ENCODE assay signal across 22 mouse cellular contexts in genomic region chr4:119511591-119511990, GRCm38 (mm10). TPM values are rescaled to one million over a fixed set of nuclear protein-coding genes. Genes with fewer than 3 reads are reported as not detected.
DNase-seq lines count a peak whose midpoint lies in the region; ATAC-seq and TF ChIP-seq lines count a peak whose summit lies in the region.
"Had no signal": no experiment of that assay in that cellular context is flagged by ENCODE, and none has a peak within 500 bp of the region (broad histone marks: within the 10 kb centered on the region; RNA-seq: fewer than 3 reads in every experiment).

No protein-coding gene starts in this region.

- H3K9me3 ChIP-seq in hindbrain, postnatal 0 days (ENCODE audit: low read length): no peaks in the 10 kb centered on the region
- H3K9me3 ChIP-seq in hindbrain, embryonic 16.5 days (ENCODE audit: control insufficient read depth, low read length): no peaks in the 10 kb centered on the region
- no peaks in the 10 kb centered on the region for H3K9me3 ChIP-seq in lung, postnatal 0 days (ENCODE audit: low read length)
- H3K9me3 ChIP-seq in forebrain, embryonic 11.5 days (ENCODE audit: control insufficient read depth, low read length): no peaks in the 10 kb centered on the region
- H3K9me3 ChIP-seq: embryonic facial prominence, embryonic 13.5 days; hindbrain, embryonic 13.5 days; neural tube, embryonic 12.5 days had no signal

- H3K9ac ChIP-seq in hindbrain, postnatal 0 days (replicated peaks; ENCODE audit: low read length): no peak overlapping the region
- H3K9ac ChIP-seq in hindbrain, embryonic 16.5 days (ENCODE audit: low read depth, low read length): no peak overlapping the region
- H3K9ac ChIP-seq in lung, postnatal 0 days (replicated peaks; ENCODE audit: low read depth): no peak overlapping the region
- no peak overlapping the region for H3K9ac ChIP-seq in forebrain, embryonic 11.5 days (ENCODE audit: low read length)
- H3K9ac ChIP-seq: embryonic facial prominence, embryonic 13.5 days; hindbrain, embryonic 13.5 days; neural tube, embryonic 12.5 days had no signal

- H3K4me1 ChIP-seq in hindbrain, postnatal 0 days (ENCODE audit: insufficient read depth, low read length): no peaks in the 10 kb centered on the region
- no peaks in the 10 kb centered on the region for H3K4me1 ChIP-seq in hindbrain, embryonic 16.5 days (ENCODE audit: control insufficient read depth, insufficient read depth, low read depth, low read length)
- peaks cover 5% of the 10 kb centered on the region; the same call in 1 of the 2 replicates for H3K4me1 ChIP-seq in lung, postnatal 0 days (ENCODE audit: insufficient read depth, low read depth, low read length)
- no peaks in the 10 kb centered on the region for H3K4me1 ChIP-seq in forebrain, embryonic 11.5 days (replicated peaks; ENCODE audit: control insufficient read depth, insufficient read depth, low read length)
- H3K4me1 ChIP-seq: embryonic facial prominence, embryonic 13.5 days; hindbrain, embryonic 13.5 days; neural tube, embryonic 12.5 days had no signal

- peak; percentile 19 for TF ChIP-seq CTCF in hindbrain, postnatal 0 days (IDR thresholded peaks at IDR 0.05; ENCODE audit: low read depth)
- peak; percentile 39 for TF ChIP-seq CTCF in lung, postnatal 0 days (IDR thresholded peaks at IDR 0.05)
- TF ChIP-seq CTCF in Patski (IDR thresholded peaks at IDR 0.05): peak; percentile 10

- no peak for DNase-seq in hindbrain, postnatal 0 days (ENCODE audit: low spot score)
- DNase-seq in lung, postnatal 0 days (ENCODE audit: low spot score): no peak
- DNase-seq in lung, postnatal 36 days: no peak
- no peak for DNase-seq in Patski (ENCODE audit: low read depth, low spot score)
- no peak for DNase-seq in forebrain, embryonic 11.5 days (ENCODE audit: low spot score)
- DNase-seq in testis, postnatal 10 days (ENCODE audit: low spot score): no peak
- DNase-seq: cerebellum, adult 9-11 months; gastrocnemius, postnatal 10 days; heart, adult 2 months; heart, postnatal 14 days; kidney, adult 18-20 months; kidney, postnatal 4 days; lung, postnatal 10 days; spleen, adult 18-20 months; thymus, postnatal 25 days had no signal

- POLR2A ChIA-PET in Patski (lab: Charles Lee): no interaction called here

- no peaks in the 10 kb centered on the region for H3K36me3 ChIP-seq in hindbrain, postnatal 0 days (ENCODE audit: insufficient read depth, low read length)
- no peaks in the 10 kb centered on the region for H3K36me3 ChIP-seq in hindbrain, embryonic 16.5 days (ENCODE audit: control insufficient read depth, insufficient read depth, low read length)
- H3K36me3 ChIP-seq in lung, postnatal 0 days (ENCODE audit: insufficient read depth, low read length): no peaks in the 10 kb centered on the region
- H3K36me3 ChIP-seq in forebrain, embryonic 11.5 days (ENCODE audit: control insufficient read depth, insufficient read depth, low read length): no peaks in the 10 kb centered on the region
- H3K36me3 ChIP-seq: embryonic facial prominence, embryonic 13.5 days; hindbrain, embryonic 13.5 days; neural tube, embryonic 12.5 days had no signal

- WGBS in hindbrain, postnatal 0 days: 64% methylated on average over 2 of the region's 2 CpGs
- whole genome bisulfite sequencing in hindbrain, embryonic 16.5 days: 56% methylated on average over 2 of the region's 2 CpGs
- 59% methylated on average over 2 of the region's 2 CpGs for WGBS in lung, postnatal 0 days
- 68% methylated on average over 2 of the region's 2 CpGs for whole genome bisulfite sequencing in forebrain, embryonic 11.5 days

- ATAC-seq in hindbrain, postnatal 0 days: no peak
- no peak for ATAC-seq in hindbrain, embryonic 16.5 days
- no peak for ATAC-seq in lung, postnatal 0 days
- ATAC-seq in Patski: no peak
- no peak for ATAC-seq in forebrain, embryonic 11.5 days (replicated peaks; ENCODE audit: low FRiP score)

- CTCF ChIA-PET in Patski (lab: Charles Lee): no interaction called here

- no peak for TF ChIP-seq EP300 in lung, postnatal 0 days (IDR thresholded peaks at IDR 0.05)

- H3K27me3 ChIP-seq in hindbrain, postnatal 0 days (ENCODE audit: insufficient read depth, low read length): no peaks in the 10 kb centered on the region
- H3K27me3 ChIP-seq in hindbrain, embryonic 16.5 days (replicated peaks; ENCODE audit: control insufficient read depth, insufficient read depth, low read length): no peaks in the 10 kb centered on the region
- H3K27me3 ChIP-seq in lung, postnatal 0 days (replicated peaks; ENCODE audit: insufficient read depth, low read length): no peaks in the 10 kb centered on the region
- peaks cover 2% of the 10 kb centered on the region for H3K27me3 ChIP-seq in Patski
- no peaks in the 10 kb centered on the region for H3K27me3 ChIP-seq in forebrain, embryonic 11.5 days (ENCODE audit: control insufficient read depth, insufficient read depth, low read length)
- H3K27me3 ChIP-seq: embryonic facial prominence, embryonic 13.5 days; hindbrain, embryonic 13.5 days; neural tube, embryonic 12.5 days had no signal

- H3K4me3 ChIP-seq in hindbrain, postnatal 0 days (ENCODE audit: low read length): no peak overlapping the region
- H3K4me3 ChIP-seq in hindbrain, embryonic 16.5 days (ENCODE audit: low read length): no peak overlapping the region
- no peak overlapping the region for H3K4me3 ChIP-seq in lung, postnatal 0 days (ENCODE audit: low read depth, low read length)
- H3K4me3 ChIP-seq in forebrain, embryonic 11.5 days (ENCODE audit: low read depth, low read length): no peak overlapping the region
- H3K4me3 ChIP-seq: embryonic facial prominence, embryonic 13.5 days; heart, adult 2 months; hindbrain, embryonic 13.5 days; megakaryocyte, embryonic 14.5 days; neural tube, embryonic 12.5 days had no signal

- no peak overlapping the region for H3K4me2 ChIP-seq in hindbrain, postnatal 0 days (ENCODE audit: low read depth, low read length)
- no peak overlapping the region for H3K4me2 ChIP-seq in hindbrain, embryonic 16.5 days (ENCODE audit: low read length)
- H3K4me2 ChIP-seq in lung, postnatal 0 days (replicated peaks; ENCODE audit: low read depth, low read length): no peak overlapping the region
- no peak overlapping the region for H3K4me2 ChIP-seq in forebrain, embryonic 11.5 days (ENCODE audit: low read depth, low read length, severe bottlenecking)
- H3K4me2 ChIP-seq: embryonic facial prominence, embryonic 13.5 days; hindbrain, embryonic 13.5 days; neural tube, embryonic 12.5 days had no signal

- H3K27ac ChIP-seq in hindbrain, postnatal 0 days: no peak overlapping the region
- no peak overlapping the region for H3K27ac ChIP-seq in hindbrain, embryonic 16.5 days (ENCODE audit: low read depth, low read length)
- H3K27ac ChIP-seq in lung, postnatal 0 days (ENCODE audit: low read length): no peak overlapping the region
- H3K27ac ChIP-seq in forebrain, embryonic 11.5 days (ENCODE audit: low read depth, low read length): no peak overlapping the region
- H3K27ac ChIP-seq: embryonic facial prominence, embryonic 13.5 days; heart, adult 2 months; hindbrain, embryonic 13.5 days; neural tube, embryonic 12.5 days had no signal

- in situ Hi-C loops in Patski (cut with MboI; ENCODE audit: low pct_unique_long_range_greater_than_20kb): no loop called here

RNA-seq across cellular contexts. Expression of gene Rimkla, which starts 19.2 kb away (rescaled TPM):
- 39.8 and 43.1 TPM in 2 replicates for total RNA-seq in hindbrain, postnatal 0 days (2014; rRNA removed)
- 20.9 and 23.1 TPM in 2 replicates for polyA plus RNA-seq in hindbrain, postnatal 0 days (2015; fragmentation: Nextera tagmentation; extraction: Ambion mirVana)
- 28.2 and 30.3 TPM in 2 replicates for polyA plus RNA-seq in hindbrain, embryonic 16.5 days (2015; fragmentation: Nextera tagmentation; extraction: Ambion mirVana)
- 0.30 and 0.31 TPM in 2 replicates for polyA plus RNA-seq in lung, postnatal 0 days (2015; fragmentation: Nextera tagmentation; extraction: Ambion mirVana)
- 0.12 TPM for polyA plus RNA-seq in Patski (2021)
- 5.2 and 5.6 TPM in 2 replicates for polyA plus RNA-seq in forebrain, embryonic 11.5 days (2014; fragmentation: Nextera tagmentation; extraction: Ambion mirVana)
- total RNA-seq: liver, adult 2 months had no signal
- polyA plus RNA-seq: C2C12; liver, adult 2 months had no signal

RNA-seq across cellular contexts. Expression of gene Foxj3, which starts 25.2 kb away (rescaled TPM):
- total RNA-seq in hindbrain, postnatal 0 days (2014; rRNA removed): 32.4 and 32.7 TPM in 2 replicates
- 17.8 and 19.1 TPM in 2 replicates for polyA plus RNA-seq in hindbrain, postnatal 0 days (2015; fragmentation: Nextera tagmentation; extraction: Ambion mirVana)
- polyA plus RNA-seq in hindbrain, embryonic 16.5 days (2015; fragmentation: Nextera tagmentation; extraction: Ambion mirVana): 25.7 and 32.6 TPM in 2 replicates
- 10.1 and 11.6 TPM in 2 replicates for polyA plus RNA-seq in lung, postnatal 0 days (2015; fragmentation: Nextera tagmentation; extraction: Ambion mirVana)
- polyA plus RNA-seq in Patski (2021): 16.7 TPM
- polyA plus RNA-seq in forebrain, embryonic 11.5 days (2014; fragmentation: Nextera tagmentation; extraction: Ambion mirVana): 27.9 and 30.9 TPM in 2 replicates

RNA-seq across cellular contexts. Expression of gene Frg2f1, which starts 27.7 kb away (rescaled TPM):
- total RNA-seq in hindbrain, postnatal 0 days (2014; rRNA removed): 13.5 and 24.3 TPM in 2 replicates
- polyA plus RNA-seq in hindbrain, postnatal 0 days (2015; fragmentation: Nextera tagmentation; extraction: Ambion mirVana): 11.2 and 11.8 TPM in 2 replicates
- polyA plus RNA-seq in hindbrain, embryonic 16.5 days (2015; fragmentation: Nextera tagmentation; extraction: Ambion mirVana): 9.3 and 11.4 TPM in 2 replicates
- polyA plus RNA-seq in lung, postnatal 0 days (2015; fragmentation: Nextera tagmentation; extraction: Ambion mirVana): 5.9 TPM in 2 replicates
- polyA plus RNA-seq in Patski (2021): 3.8 TPM
- polyA plus RNA-seq in forebrain, embryonic 11.5 days (2014; fragmentation: Nextera tagmentation; extraction: Ambion mirVana): 3.4 TPM in 2 replicates
